Mouse (Mus musculus) lung, adult 18-20 months (tissue): ENCODE measurements around the gene Bcas3.

Experiments used
- DNase-seq, 2 experiments: peaks; one replicate each; pipeline ENCODE4 v3.0.0; 2022; ENCODE audit warnings: mixed read lengths in 2 of 2

Gene Bcas3

DNA sequence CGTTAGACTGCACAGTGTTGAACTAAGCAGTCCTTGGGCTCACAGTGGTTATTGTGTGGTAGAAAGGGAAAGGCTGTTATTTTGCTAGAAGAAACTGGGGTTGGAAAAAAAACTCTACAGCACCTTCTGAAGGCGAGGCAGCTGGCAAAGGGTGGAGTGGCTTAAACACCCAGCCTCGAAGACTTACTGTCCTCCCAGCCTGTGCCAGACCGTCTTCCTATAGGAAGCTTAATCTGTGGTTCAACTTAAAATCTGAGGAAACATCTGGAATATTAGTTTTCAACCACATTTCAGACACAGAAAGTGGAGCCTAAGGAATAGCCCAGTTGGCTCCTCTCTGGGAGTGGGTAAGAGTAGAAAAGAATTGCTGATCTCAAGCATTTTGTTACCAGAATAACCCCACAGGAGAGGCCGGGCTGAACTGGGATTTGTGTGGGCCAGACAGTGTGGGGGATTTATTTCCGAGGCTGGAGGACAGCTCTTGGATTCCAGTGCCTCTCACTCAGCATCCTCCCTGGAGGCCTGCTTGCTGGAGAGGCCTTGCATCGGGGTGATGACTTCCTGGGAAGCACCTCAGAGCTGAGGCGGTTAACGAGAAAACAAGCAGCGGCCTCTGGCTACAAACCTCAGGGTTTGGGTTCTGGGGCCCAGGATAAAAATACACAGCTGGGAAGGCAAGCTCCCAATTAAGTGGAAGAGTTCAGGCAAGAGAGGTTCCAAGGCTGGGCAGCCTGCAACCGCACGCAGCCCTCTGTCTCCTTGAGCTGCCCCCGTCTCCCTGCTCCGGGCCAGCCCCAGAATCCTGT is 406.9 kb downstream of the Bcas3 start:
- DNase-seq = no peak

GRCm38 (mm10) chr11:85760486-85761141 is 407.6 kb downstream of the Bcas3 start:
- DNase-seq = peak; percentile 34 to 55

GRCm38 (mm10) chr11:85761170-85761569 is 408.2 kb downstream of the Bcas3 start:
- DNase-seq = no peak

GRCm38 (mm10) chr11:85763655-85764054 is 410.7 kb downstream of the Bcas3 start:
- no peak for DNase-seq

DNA sequence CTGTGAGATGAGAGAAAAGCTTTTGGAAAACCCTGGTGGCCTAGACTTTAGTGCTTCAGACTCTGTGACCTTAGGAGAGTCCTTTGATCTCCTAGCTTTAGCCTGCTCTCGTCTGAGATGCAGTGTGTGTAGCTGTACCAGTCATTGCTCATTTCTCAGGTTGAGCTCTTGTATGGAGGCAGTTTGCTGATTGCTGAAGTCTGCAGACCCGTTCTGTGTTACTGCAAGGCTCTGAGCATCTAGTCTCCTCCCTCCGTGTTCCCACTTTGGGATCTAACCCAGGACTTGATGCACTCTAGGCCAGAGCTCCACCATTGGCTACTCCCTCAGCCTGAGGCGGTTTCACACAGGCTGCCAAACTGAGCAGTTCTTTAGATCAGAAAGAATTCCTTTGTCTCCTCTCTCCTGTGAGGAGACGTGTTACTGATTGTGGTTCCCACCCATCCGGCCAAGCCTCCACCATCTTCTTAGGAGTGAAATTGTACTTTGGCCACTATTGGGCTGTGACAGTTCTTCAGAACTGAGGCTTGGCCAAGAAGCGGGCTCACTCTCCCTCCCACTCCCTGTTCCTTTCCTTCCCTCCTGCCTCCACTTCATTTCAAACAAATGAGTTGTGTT is 413.2 kb downstream of the Bcas3 start:
- peak in 1 of 2 experiments; percentile 32 for DNase-seq

DNA sequence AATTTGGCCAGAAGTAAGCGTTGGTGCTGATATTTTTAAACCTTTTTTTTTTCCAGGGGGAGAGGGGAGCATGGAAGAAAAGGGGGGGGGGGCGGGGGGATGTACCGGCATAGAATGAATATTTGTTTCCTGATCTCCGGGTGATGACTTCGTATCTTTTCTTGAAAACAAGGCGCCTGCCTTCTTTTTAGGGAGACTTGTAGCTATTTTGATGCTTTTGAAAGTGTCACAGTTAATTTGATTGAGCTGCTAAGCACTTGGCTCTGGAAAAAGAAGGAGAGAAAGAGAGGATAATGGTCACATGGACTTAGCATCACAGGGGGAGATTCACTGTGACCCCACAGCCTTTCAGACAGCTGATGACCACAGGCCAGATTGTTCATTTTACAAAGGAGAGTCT is 413.8 kb downstream of the Bcas3 start:
- no peak for DNase-seq

DNA sequence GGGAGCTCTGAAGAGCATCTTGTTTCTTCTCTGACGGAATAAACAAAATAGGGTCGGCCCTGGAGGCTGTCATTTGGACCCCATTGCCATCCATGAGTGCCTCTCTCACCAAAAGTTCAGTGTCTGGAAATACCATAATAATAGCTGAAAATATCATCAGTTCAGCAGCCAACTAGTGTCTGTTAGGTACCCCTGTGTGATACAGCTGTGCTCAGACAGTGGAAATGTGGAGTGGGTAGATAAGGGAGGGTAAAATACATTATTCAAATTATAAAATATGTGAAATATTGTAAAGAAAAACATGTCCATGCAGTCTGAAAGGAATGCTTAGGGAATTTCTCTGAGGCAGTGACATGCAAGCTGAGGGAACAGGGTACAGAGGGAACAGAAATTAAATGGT is 416.8 kb downstream of the Bcas3 start:
- DNase-seq = no peak

DNA sequence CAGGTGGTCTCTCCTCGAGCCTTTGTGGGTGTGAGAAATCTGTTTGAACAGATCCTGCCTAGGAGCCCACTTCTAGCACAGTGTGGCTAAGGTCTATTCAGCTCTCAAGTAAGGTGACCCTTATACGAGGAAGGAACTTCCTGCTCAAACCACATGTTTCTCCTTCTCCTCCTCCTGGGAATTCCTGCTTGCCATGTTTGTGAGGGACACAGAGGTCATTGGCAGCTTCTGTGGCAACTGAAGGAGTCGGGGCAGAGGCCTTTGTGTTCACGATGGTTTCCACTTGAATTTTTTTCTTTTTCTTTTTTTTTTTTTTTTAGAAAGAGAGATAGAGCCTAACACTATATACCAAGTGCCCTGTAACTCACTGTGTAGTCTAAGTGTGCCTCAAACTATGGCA is 420.4 kb downstream of the Bcas3 start:
- DNase-seq = no peak

GRCm38 (mm10) chr11:85774707-85775106 is 421.7 kb downstream of the Bcas3 start:
- DNase-seq = no peak

GRCm38 (mm10) chr11:85775492-85775891 is 422.5 kb downstream of the Bcas3 start:
- DNase-seq = peak; percentile 80 to 86

- DNase-seq = no peak
These were observed 423.9 kb downstream of the Bcas3 start for GRCm38 (mm10) chr11:85776861-85777360.

DNA sequence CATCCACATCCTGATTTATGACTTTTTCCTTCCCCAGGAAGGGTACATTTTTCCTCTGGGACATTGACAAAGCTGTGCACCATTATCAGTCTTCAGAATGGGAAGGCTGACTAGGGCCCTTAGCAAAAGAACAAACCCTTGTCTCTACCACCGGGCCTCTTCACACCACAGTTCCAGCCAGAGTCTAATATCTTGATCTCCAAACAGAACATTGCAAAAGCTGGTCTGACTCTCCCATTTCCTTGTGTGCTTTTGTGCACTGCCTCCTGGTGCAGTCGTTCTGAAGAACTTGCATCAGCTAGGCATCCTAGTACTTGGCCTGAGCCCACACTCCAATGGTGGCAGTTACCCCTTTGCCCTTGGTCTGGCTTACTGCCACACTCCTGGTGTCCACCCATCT is 425.0 kb downstream of the Bcas3 start:
- DNase-seq = peak in 1 of 2 experiments; percentile 49

GRCm38 (mm10) chr11:85780303-85780702 is 427.3 kb downstream of the Bcas3 start:
- no peak for DNase-seq

DNA sequence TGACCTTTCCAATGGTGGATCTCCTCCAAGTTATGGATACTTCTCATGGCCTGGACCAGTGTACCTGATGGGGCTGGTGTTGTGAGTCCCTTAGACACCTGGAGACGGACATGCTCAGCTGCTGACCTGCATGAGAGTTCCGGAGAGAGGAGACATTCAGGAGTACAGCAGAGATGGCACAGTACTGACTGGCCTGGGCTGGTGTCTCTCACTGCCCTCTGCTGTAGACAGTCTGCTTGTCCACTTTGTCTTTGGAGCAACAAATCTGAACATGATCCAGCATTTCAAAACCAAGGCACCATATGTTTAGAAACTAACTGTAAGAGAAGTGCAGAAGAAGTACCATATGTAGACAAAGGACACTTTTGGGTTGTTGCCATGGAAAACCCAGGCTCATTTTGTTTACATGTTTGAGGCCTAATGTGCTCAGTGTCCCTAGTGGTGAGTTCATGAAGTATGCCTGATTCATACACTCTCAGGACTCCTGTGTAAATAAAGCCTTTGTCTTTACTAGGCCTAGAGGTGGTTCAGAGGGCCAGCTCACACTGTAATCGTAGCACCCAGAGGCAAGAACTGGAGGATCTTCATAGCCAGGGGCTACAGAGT is 433.2 kb downstream of the Bcas3 start:
- no peak for DNase-seq

DNA sequence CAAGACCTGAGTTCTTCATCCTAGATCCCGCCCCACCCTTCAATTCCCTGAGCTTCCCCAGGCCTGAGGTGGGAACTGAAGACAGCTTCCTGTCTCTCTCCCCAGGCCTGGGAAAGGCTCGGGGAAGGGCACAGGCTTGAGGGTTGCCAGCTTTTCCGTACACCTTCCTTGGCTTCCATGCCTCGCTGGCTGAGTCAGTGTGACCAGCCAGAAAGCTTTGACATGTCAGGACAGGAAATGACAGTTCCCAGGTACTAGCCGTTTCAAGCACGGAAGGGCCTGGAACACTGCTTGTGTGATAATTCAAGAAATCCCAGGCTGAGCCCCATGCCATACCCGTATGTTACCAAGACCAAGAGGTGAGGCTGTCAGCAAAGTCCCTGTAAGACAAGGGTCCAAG is 436.8 kb downstream of the Bcas3 start:
- DNase-seq = no peak

DNA sequence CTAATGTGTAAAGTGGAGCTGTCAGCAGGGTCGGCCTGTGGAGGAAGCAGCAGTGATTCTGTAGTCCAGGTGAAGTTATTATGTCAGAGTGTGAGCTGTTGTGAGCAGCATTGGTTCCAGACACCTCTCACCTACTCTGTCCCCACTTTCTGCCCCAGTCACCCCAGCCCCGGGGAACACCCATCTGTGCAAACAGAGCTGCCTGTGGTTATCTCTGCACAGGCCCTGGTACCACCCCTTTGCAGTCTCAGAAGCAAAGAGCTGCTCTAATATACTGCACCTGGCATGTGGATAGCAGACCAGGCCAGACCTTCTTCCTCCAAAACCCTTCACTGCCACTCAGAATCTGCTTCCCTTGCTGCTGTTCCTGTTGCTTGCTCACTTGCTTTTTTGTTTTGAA is 437.3 kb downstream of the Bcas3 start:
- no peak for DNase-seq

- DNase-seq = no peak
These were observed 438.2 kb downstream of the Bcas3 start for GRCm38 (mm10) chr11:85791212-85791611.

DNA sequence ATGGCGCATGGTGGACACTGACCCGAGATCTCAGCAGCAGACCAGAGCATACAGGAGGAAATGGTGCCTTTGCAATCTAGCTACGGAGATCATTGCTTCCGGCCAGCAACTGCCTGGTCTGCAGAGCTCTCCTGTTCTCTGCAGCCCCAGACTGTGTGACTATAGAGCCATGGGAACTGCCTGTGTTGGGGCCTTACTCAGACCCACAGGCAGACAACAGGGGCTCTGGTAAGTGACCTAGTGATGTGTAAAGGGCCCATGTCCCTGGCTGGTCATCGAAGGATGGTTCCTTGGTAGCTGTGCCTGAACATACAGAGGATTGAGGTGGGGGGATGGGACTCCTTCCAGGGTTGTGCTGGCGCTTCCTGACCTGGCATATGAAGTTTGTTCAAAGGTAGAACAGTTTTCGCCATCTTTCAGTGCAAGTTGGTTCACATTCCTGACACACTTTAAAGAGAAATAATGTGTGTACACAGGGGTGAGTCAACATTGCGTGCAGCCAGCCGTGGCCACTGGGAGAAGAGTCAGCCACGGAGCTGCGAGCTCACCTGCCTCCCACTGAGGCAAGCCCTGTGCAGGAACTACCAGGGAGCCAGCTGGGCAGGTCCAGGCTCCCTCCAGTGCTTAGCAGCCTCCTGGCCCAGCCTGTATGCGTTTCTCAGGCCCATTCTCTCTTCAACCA is 439.7 kb downstream of the Bcas3 start:
- peak; percentile 67 to 84 for DNase-seq

DNA sequence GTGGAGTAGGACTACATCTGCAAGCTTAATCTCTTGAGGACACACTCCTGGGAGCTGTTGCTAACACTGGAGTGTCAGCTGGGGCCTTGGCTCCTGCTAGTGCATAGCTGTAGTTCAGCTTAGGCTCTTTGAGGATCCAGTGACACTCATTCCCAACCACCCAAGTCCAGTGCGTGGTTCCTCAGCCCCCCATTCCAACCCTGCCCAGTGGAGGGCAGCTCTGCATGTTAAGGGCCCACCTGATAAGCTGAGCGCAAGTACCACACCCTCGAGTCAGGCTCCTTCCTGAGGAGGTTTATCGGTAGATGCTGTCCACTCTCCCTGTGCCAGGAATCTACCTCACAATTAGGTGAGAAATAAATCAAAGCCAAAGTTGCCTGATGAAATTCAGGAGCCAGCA is 446.5 kb downstream of the Bcas3 start:
- no peak for DNase-seq

DNA sequence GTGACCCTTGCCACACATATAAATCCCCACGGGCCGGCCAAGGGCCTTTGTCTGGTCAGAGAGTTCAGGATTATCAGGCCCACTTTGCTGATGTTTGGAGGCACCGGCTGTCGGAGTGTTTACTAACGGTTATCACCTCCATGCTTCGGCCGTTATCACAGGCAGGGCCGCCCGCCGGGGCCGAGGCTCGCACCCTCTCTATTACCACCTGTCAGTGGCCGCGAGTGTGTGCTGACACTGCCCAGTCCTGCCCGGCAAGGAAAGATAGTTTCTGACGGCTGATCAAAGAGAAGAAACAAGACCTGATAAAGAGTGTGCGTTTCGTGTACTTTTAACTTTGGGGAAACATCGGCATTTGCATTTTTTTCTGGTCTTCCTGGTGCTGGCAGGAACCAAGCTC is 446.9 kb downstream of the Bcas3 start:
- no peak for DNase-seq

DNA sequence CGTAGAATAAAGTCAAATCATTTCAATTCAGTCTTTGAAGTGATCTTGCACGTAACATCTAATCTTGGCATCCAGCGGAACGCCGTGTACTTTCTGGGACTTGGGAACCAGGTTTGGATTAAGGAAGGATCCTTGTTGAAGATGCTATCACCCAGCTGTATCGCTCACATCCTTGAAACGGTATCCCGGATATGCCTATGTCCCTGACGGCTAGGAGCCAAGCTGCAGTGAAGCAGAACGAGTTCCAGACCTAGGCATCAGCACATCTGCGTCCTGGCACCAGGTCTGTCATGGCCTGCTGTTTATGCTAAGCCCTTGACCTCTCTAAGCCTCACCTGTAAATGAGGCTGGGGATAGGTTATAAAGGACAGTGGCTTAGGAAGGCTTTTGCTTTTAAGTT is 447.4 kb downstream of the Bcas3 start:
- no peak for DNase-seq

- DNase-seq = no peak
These were observed 451.1 kb downstream of the Bcas3 start for GRCm38 (mm10) chr11:85804048-85804447.

DNA sequence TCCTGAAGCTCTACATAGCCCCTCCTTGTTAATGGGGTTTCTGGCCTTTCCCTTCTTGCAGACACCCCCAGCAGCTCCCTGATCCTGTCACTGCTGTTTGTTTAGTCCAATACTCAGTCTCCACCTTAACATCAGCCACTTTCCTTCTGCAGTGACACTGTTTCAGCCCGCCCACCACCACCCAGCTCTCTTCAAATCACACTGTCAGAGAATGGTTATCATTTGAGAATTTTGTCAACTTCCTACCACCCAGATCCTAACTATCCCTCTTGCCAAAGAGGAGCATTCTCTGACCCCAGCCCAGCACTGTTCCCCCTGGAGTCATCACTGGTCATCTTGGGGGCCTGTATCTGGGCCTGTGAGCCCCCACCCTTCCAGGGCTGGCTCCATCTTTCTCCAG is 452.8 kb downstream of the Bcas3 start:
- no peak for DNase-seq
